Mouse (Mus musculus): ENCODE measurements around the gene Gm5269.

GRCm38 (mm10) chr1:45926911-45927310 lies 36.8 kb upstream of the Gm5269 start:
- TF ChIP-seq POLR2AphosphoS5 (IDR thresholded peaks at IDR 0.05; ENCODE audit: insufficient replicate concordance, low read depth, low read length) (no peak), CTCF (IDR thresholded peaks at IDR 0.05; ENCODE audit: low read depth, low read length) (no peak), GATA1 (IDR thresholded peaks at IDR 0.05; ENCODE audit: borderline replicate concordance, low read length) (no peak)

All from G1E (cell line).